Mouse (Mus musculus) spleen, postnatal 4 days (tissue): Measurements from ENCODE around the gene Mcu.

Experiments used
- DNase-seq, 2 experiments: peaks; one replicate each; pipeline ENCODE4 v3.0.0; 2022; ENCODE audit warnings: low spot score in 2 of 2

The Mcu gene

DNA sequence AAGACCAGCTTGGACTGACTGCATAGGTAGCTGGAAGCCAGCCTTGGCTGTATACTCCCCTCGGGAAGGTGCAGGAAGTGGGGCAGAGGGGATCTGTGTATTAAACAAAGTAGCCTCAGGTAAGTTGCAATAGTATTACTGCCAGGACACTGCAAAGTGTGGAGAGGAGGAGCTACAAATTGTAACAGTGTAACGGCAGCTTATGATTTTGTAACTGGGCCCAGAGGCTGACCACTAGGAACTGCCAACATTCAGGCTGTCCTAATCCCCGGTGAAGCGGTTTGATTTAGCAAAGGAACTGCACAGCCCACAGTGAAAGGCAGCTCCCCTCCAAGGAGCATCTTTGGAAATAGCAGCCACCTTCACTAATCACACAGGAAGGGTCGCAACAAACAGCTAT is 3.2 kb downstream of the Mcu start:
- no peak for DNase-seq

DNA sequence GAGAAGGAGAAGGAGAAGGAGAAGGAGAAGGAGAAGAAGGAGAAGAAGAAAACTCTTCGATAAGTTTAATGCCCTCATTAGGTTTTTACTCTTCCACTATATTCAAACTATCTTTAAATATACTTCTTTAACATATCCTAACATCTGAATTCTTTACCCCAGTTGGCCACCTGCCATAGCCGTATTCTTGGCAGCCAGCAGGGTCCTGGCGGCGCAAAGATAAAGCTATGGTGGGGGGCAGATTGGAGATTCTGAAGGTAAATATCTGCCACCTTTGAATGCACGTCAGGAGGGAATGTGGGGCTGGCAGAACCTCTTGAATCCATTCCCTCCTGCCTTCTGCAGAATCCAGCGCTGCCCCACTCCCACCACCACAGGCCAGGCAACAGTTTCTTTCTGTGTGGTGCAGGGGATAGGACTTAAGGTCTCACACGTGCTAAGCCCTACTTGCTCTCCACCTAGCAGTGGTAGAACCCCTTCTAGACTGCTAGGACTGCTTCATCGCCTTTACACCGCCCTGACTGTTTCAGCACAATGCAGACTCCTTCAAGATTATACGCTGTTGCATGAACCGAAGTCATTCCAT is 11.5 kb downstream of the Mcu start:
- DNase-seq: peak in 1 of 2 experiments; percentile 30

DNA sequence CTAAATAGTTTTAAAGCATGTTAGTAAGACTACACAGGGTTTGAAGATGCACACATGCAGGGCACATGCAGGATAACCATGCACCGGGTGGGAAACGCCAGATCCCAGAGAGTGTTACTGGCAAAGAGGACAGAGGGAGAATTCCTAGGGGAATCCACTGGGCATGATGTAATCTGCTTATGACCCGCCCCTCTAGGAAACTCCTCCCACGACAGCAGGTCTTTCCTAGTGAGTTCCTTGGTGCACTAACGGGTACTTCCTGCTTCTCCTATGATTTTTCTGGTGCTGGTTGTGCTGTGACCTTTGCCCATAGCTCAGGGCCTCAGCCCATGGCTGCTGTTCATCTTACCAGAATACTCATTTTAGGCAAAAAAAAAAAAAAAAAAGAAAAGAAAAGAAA is 12.6 kb downstream of the Mcu start:
- no peak for DNase-seq

DNA sequence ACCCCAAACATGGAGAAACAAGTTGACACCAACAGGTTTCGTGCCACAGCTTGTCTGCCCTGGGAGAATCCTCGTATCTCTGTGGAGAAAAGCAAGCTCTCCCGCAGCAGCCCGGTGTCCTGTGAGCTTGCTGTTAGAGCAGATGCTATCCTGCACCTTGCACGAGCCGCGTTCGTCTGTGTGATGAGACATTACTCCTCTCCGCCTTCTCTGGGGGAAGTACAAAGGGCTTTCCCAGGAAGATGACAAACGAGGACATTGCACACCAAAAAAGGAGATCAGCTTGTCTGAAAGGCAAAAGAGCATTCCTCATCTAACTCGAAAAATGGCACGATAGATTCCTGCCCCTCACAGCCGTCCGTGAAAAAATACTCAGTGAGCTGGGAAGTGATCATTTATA is 13.6 kb downstream of the Mcu start:
- DNase-seq: no peak

DNA sequence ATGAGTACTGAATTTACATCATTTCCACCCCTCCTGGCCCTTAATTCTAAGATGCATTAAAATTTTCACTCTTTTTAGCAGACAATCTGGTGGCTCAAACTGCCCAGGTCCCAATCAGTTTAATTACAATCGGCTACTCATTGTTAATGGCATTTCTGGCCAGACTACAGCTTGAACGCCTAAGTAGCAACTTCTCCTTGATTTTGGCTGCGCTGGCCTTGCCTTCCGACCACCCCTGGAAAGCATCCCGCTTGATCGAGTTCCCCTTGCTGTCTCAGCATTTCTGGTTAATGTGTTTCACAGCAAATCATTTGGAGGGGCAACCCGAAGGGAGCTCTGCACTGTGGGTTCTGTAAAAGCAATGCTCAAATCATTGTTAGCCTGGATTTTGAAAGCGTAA is 14.4 kb downstream of the Mcu start:
- no peak for DNase-seq

DNA sequence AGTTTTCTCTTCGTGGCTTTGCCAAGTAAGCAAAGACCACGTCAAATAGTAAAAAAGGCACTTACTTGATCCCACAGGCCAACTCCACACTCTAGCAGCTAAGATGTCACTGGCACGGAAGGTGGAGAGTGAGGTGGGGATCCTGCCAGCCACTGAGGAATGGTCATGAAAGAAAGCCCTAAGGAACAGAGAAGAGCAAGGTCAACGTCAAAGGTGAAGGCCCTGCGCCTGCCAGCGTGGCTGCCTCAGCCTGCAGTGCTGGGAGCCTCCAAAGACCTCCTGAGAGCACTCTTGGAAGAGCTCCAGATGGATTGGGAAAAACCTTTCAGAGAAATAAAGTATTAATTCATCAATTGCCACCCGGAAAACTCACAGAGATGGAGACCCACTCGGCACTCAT is 16.0 kb downstream of the Mcu start:
- DNase-seq: no peak

DNA sequence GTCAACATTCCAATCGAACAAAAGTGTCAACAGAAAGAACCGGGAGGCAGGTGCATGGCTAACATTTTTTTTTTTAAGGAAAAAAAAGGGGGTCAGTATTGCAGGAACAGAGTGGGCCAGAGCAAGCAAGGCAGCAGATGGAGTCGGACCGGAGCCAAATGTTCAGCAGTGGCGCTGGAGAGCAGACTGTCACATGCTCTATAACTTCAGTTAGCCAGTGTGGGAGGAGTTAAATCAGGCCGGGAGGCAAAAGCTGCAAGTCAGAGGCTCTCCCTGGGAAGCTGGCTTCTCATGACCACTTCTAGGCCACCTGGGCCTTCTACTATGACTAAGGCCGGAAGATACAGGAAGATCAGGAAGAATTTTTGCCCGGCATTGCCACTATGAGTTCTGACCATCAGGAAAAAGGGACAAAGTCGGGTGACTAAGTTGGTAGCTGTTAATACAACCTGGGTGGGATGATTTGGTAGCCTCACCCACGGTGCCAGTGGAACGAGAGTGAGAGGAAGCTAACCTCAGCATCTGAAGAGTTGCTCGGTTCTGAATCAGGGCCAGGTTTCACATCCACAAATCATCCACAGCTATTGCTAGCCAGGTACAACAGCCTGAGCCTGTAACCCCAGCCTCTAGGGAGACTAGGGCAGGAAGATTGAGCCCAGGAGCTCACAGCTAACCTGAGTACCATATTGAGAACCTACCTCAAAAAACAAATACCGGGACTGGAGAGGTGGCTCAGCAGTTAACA is 22.5 kb downstream of the Mcu start:
- DNase-seq: no peak

DNA sequence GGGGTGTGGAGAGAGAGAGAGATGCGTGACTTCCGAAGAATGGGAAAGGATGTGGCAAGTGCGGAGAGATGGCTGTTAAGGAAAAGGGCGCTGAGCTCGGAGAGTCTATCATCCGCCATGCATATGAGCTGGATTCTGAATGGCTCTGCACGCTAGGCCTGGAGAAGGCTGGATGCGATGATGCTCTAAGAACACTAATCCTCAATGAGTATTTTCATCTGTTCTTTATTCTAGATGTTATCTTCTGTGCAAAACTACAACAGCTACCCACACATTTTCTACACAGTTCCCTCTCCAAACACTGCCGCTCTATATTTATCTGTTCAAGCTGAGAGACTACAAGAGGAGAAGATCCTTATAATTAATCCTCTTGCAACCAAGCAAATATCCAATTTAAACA is 25.9 kb downstream of the Mcu start:
- no peak for DNase-seq

DNA sequence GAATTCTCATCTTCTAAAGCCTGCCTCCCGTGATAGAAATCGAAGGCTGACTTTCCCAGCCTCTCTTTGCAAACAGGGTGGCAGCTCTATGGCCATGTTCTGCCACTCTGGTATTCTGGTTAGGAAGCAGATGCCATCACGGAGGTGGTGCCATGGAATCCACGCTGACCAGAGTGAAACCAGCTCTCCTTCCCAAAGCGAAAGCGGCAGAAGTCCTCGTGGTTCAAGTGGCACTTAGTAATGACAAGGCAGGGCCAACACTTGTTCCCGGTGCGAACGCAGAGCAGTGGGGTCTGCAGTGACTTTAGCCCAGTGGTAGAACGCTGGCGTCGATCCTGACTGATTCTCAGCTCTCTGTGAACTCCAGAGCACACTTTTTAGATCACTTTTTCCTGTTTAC is 26.6 kb downstream of the Mcu start:
- DNase-seq: no peak

DNA sequence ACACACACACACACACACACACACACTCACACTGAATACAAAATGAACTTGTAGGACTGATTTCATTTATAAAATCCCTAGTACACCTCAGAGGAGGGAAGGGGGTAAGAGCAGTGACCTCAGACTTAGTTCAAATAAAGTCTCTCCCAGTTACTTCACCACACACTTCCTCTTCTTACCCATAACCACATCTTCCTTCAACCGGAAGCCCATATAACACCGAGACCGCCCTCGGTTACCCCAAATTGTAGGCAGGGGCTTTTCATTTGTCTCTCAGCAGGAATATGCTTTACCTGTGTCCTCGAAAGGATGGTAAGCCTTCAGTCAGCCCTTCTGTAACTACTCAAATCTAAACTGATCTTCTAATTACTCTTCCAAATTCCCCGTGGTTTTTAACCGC is 27.1 kb downstream of the Mcu start:
- DNase-seq: no peak

DNA sequence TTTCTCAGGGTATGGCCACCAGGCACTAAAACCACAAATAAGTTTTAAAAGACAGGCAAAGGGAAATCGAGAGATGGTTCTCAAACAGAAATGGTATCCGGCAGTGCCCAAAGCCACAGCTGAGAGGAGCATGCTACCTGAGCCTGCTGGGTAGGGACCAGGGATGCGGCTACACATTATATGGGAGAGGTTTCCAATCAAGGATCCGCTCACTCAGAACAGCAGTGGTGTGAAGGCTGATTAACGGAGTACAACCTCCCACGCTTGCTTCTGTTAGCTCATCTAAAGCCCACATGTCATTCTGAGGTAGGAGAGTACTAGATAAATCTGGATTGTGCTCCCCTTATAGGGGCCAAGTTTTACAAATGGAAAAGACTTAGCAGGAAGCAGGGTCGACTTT is 28.4 kb downstream of the Mcu start:
- DNase-seq: no peak

DNA sequence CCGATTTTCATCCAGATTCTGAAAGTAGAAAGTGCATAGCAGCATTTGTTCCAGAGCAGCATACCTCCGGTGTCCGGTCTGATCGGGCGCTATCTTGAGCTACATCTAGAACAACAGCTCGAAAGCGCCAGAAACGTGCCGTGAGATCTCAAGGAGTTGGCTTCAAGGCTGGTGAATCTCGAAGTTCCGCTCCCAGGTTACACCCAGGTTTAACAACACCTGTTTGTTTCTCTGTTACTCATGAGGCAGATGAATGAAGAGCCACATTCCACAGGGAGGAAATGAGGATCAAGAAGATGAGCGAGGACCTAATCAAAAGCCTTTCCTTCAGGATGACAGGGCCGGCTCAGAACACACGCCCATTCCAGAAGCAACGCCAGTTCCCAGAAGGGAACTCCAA is 29.7 kb downstream of the Mcu start:
- no peak for DNase-seq

DNA sequence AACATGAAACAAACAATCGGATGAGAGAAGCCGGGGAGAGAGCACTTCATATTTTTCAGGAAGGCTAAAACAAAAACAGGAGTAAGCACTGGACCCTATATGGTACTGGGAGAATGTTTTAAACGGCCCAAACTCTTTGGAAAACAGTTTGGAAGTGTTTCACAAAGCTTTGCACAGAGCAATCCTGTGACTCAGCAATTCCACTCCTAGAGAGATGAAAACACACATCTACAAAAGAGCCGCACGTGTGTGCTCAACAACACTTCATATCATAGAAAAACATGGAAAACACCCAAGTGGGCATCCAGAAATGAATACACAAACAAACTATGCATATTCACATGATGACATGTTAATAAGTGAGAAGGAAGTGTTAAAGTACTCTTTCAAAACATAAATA is 30.9 kb downstream of the Mcu start:
- DNase-seq: no peak

DNA sequence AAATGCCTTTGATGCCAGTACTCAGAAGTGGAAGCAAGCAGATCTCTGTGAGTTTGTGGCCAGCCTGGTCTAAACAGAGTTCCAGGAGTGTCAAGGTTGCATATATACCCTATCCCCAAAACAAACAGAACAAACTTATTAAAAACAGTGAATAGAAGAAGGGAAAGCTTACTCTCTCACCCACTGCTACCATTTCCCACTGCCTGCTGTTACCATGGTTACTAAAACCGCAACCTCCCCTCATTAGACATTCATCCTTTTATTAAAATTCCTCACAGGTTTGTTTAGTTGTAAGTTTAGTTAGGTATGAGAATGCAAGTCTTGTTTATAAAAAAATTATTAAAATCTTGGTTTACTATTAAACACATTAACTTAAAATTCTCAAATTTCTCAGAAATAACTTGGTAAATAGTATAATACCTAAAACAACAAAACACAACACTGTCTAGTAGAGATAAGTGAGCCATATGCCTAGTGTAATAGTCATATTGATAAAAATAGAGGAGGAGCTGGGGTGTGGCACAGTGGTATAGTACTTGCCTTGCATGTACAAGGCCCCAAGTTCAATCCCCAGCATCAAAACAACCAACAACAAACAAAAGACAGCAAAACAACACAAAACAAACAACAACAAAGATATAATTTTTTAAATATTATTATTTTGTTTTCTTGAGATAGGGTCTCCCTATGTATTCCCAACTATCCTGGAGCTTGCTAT is 34.5 kb downstream of the Mcu start:
- DNase-seq: no peak

DNA sequence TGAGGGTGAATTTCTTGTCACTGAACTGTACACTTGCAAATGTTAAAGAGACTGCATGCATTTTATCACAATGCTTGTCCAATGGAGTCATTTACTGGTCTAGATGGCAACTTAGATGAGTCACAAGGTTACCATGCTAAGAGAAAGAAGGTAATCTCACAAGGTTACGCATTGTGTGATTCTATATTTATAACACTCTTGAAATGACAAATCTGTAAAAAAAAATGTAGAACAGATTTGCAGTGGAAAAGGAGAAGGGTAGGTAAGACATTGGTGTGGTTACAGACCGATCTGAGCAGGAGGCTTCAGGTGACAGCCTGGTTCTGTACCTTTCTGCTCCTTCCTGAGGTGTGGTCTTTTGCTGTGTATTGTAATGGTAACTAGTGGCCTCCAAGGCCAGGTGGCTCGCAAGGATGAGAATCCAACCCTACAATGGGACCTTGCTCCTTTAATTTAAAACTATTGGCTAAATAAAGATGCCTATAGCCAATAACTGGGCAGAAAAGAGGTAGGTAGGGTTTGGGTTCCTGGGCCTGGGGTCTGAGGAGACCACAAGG is 35.8 kb downstream of the Mcu start:
- DNase-seq: no peak

DNA sequence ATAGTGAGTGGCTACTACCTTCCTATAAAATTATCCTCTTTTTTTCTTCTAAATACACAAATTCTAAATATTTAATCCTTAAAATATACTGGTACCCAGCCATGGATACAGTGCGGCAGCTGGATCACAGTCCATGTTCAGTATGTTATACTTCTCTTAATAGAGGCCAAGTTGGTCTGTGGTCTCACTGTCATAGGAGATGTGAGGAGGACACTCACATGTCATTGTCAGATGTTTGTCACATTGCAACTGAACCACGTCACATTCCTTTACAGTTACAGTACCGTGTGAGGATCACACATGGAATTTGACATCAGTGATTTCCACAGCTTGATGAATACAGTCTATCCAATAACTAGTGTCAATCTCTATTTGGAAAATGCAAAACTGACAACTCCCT is 36.8 kb downstream of the Mcu start:
- DNase-seq: no peak

DNA sequence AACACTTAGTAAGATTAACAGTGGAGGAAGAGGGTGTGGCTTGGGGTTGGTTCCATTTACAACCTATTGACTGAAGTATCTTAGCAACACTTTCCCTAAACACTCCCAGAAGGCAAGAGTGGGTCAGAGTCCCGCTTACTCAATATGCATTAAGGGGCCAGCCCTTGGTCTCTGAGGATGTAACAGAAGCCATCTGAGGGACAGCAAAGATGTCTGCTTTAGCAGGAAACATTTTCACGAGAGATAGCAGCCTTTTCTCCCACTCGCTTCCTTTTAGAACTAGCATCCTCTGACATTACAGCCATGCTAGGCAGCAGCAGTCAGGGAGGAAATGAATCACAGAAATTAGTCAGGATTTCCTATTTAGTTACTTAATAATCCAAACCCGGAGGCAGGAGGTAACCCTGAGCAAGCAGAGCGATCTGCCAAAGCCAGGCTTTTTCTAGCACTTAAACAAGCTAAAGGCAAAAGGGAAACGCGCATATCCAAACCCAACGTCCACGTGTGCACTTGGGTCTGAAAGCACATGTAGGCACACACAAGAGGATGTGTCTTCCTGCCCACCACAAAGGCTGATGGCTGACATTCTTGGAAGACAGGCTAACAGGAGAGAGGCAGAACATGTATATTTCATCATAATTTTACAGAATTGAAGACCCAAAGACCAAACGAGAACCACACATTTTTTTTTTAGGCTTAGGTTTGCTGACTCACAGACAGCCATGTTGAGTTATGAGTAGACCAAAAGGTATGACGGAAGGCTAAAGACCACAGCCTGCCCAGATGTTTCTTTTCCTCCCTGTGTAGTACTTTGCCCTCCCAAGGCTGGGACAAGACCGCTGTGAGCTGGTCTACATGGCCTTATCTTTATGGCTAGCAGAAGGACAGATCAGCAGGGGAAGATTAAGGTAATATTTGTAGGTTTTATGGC is 38.4 kb downstream of the Mcu start:
- DNase-seq: no peak

DNA sequence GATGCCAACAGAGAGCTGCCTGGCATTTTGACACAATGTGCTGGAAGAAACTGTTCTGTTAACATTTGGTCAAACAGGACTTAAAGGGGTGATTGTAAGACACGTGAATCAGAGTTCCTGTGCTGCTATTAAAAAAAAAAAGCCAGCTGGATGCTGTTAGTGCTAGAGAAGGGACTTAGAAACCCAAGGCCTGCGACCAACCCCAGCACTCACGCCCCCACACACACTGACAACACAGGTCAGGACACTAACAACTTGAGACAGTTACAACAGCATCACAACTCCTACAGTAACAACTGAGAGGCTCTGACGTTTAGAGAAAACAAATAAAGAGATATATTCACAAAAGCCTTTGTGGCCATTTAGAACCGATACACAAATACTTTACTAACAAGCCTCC is 40.2 kb downstream of the Mcu start:
- no peak for DNase-seq

DNA sequence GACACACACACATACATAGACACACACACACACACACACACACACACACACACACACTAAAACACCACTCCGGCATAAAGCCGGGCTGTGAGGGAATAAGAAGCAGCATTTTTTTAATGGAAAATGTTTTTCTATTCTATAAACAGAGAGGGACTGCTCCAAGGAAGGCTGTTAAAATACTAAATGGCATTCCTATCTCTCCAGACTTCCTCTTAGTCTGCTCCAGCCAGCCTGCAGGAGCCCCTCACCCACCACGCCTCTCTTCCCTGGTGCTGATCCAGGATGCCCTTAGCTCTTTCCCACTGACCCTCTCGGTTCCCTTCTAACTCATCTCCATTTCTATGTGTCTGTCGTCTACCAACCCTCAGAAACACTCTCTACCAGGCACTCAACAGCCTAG is 44.5 kb downstream of the Mcu start:
- no peak for DNase-seq

DNA sequence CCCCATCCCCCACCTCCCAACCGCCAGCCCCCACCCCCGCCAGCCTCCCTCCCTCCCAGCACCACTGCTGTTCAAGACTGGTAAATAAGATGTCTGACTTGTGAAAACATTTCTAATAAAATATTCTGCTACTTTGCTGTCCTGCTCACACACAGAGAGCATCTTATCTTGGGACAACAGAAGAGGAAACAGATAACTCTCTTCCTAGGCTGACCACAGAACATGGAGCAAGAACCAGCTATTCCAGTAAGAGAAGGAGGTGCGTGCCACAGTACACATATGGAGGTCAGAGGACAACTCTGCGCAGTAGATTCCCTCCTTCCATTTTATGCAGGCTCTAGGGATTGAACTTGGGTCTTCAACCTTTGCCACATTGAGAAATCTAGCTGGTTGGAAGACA is 45.2 kb downstream of the Mcu start:
- no peak for DNase-seq

DNA sequence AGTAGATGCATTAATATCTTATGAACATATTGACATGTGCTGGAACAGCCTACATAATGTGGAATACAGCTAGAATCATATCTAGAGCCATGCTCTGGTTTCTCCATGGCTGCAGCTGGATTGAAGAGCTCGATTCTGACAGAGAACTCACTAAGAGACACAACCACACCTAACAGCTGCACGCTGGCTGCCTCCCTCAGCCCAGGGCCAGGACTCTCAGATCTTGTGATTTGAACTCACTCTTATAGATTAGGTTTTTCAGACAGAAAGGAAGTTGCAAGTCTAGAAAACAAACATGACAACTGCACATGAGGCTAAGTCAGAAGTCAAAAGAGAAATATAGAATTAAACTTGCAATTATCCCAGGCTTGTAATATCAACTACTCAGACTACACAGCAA is 45.7 kb downstream of the Mcu start:
- DNase-seq: no peak

DNA sequence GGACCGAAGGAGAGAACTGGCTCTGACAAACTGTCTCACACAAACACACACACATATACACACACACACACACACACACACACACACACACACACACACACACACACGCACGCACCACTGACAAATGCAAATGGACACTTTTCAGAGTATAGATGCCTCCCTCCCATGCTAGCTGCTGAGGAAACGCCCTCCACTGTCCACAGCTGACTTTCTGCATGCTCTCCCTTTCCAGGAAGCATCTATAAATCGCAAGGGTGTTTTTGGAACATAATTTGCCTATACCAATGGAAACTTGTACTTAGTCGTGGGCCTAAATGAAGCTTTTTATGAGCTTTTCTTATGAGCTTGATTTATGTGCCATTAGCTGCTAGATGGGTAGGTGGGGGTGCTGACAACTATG is 46.1 kb downstream of the Mcu start:
- DNase-seq: no peak
